Mouse (Mus musculus) kidney, adult 10 weeks (tissue): ENCODE data around the gene Med7. TPM values are rescaled to one million over a fixed set of nuclear protein-coding genes. Genes with fewer than 3 reads are reported as not detected.

Source experiments
- polyA plus RNA-seq: library from polyadenylated mRNA; stranded (reverse); fragments of 350-450 nt; fragmentation: Illumina TruSeq; extraction: RNeasy Lipid Tissue Mini Kit (QIAGEN cat#74804); gene quantifications from one replicate; pipeline ENCODE4 v1.2.3, GENCODE M21; 2014; ENCODE audit warnings: low read depth, low replicate concordance

Gene Med7
- 119 TPM for polyA plus RNA-seq

DNA sequence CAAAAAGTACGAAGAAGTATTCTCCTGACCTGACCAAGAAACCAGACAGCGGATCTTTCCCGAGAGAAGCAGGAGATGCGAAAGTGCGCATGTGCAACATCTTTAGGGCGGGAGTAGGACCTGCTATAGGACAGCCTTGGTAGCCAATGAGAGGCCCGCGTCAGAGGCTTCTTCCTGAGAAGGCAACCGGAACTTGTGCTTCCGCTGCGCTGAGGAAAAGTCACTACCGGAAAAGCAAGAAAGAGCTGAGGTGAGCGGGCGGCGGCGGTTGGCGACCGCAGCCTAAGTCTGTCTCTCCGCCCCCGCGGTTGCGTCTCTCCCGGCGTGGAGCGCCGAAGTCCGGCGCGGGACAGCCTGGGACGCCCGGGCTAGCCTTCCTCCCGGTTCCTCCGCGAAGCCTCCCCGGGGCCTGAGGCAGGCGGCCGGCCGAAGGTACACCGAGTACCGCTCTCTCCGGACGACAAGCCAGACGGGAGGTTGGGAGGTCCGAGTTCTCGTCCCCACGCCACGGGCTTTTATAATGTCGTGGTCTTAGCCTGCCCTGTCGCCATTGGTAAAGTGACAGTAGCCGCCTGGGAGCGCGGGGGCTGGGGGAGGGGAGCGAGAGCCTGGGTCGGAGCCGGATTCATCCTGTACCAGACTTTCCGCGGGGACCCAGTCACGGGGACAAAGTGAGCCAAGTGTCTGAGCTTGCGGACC lies at the start of gene Med7:
TSS of gene Med7 (plus strand) at position 166 of the 699 bp plus-strand sequence.

DNA sequence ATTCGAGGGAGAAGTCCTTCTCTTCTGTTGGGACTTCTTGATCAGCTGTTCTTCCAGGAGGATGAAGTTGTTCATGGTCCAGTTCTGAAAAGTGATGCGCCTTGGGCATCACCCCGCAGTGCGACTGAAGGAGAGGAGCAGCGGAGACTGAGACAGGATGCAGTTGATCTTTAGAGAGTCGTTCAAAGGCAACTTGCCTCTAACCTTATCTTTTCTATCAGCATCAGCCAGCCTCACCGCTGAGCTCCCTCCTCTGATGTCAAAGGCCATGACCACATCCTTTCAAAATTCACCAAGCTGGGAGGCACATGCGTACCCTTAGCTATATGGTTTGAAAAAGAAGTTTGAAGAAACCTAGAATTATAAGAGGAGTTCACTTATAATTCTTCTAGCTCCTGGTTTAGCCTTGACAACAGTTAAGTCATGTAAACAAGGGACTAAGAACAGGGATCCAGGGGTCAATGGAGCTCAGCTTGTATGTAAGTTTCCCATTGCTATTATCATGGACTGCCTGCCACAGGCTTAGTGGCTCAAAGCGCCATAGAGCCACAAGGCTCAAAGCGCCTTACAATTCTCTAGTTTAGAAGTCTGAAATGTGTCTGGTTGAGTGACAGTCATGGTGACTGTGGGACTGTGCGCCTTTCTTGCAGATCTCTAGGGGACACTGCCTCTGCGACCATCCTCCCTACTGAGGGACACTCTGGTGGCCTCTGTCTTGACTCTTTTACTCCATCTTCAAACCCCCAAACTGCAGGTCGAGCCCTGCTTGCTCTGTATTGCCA lies 47.2 kb upstream of the Med7 start, which contains the start of gene Itk:
TSS of gene Itk (minus strand) at position 180 of the 782 bp plus-strand sequence.

DNA sequence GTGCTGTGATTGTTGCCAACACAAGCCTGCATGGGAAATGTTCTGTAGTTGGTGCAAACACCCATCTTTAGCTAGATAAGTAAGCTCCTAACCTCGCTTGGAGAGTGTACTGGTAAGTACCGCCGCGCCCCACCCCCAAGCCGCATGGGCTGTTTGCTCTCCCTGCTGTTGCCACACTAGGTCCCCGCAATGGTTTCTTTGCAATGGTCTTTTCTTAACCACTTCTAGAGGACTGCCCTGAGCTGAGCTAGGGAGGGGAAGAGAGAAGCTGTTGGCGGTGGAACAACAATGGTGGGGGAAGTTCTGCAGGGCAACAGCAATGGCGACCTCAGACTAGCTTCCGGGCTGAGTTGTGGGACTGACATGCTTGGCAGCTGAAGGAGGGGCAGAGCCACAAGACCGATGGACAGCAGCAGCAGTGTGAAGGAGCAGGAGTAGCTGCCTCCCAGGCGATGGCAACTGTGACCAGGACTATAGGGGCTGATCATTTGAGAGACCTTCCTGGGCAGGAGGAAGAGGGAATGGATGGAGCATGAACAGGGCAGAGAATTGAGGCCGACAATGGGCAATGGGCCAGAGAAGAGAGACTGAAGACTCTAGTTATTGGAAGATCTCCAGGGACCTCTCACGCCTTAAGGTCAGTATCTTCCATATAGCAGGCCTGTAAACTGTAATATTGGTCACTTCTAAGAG lies 40.4 kb upstream of the Med7 start, which contains the start of gene Fam71b:
TSS of gene Fam71b (plus strand) at position 393 of the 693 bp plus-strand sequence.

DNA sequence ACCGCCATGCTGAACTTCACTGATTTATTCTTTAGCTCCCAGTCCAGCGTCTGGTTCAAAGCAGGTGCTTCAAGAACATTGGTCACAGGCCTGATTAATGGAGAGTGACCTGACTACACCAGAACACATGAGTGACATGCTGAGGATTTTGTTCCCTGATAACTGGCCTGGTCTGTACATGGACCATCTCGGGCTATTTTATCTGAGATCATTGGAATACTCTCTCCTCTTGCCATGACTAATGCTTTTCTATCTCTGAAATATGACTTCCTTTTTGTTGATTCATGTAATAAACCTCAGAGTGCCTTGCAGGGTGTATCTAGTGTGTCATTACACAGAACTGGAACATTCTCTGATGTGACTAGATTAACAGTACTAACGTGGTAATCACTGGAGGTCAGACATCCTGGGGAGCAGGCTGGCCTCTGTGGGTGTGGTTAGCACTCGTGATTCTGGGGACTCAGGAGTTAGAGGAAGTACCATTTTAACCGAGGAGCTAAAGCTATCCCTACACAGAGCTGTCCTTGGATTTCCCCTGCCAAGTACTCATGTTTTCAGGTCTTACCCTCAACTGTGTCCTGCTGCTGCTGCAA lies 17.8 kb downstream of the Med7 start, which contains the start of gene Havcr2:
TSS of gene Havcr2 (plus strand) at position 483 of the 593 bp plus-strand sequence.

Other genes starting within 250 kb of the Med7 start
- not detected for gene Fndc9, start 201.4 kb upstream of the Med7 start, polyA plus RNA-seq
- gene Cyfip2, start 124.1 kb upstream of the Med7 start, polyA plus RNA-seq = 136 TPM
- 0.12 TPM for gene Itk, start 47.4 kb upstream of the Med7 start, polyA plus RNA-seq
- gene Fam71b, start 40.4 kb upstream of the Med7 start, polyA plus RNA-seq = not detected
- 0.97 TPM for gene Havcr2, start 18.0 kb downstream of the Med7 start, polyA plus RNA-seq
- not detected for gene Gm12169, start 87.3 kb downstream of the Med7 start, polyA plus RNA-seq
- gene BC053393, start 134.6 kb downstream of the Med7 start, polyA plus RNA-seq = not detected
- 0.36 TPM for gene Dppa1, start 192.3 kb downstream of the Med7 start, polyA plus RNA-seq